ENCODE assay signal across 24 mouse cellular contexts in genomic region chr16:96774245-96774644, GRCm38 (mm10).
A peak's percentile ranks its signal among the peaks of the same experiment; 100 is the strongest.
DNase-seq lines count a peak whose midpoint lies in the region; ATAC-seq and TF ChIP-seq lines count a peak whose summit lies in the region.
"Had no signal": no experiment of that assay in that cellular context is flagged by ENCODE, and none has a peak within 500 bp of the region (broad histone marks: within the 10 kb centered on the region; RNA-seq: fewer than 3 reads in every experiment).

No protein-coding gene starts in this region.

- TF ChIP-seq CTCF in CH12.LX (conservative IDR thresholded peaks at IDR 0.05 in 1 of 2, IDR thresholded peaks at IDR 0.05 in 1 of 2; ENCODE audit: low read depth in 2 of 2, low read length in 2 of 2) (no peak), MEL (IDR thresholded peaks at IDR 0.05 in 2 of 3, conservative IDR thresholded peaks at IDR 0.05 in 1 of 3; ENCODE audit: control insufficient read depth in 1 of 3, insufficient read depth in 1 of 3, low read depth in 2 of 3, low read length in 3 of 3, poor library complexity in 1 of 3, severe bottlenecking in 1 of 3) (no peak)

- no peaks in the 10 kb centered on the region for H3K27me3 ChIP-seq in CH12.LX (replicated peaks)
- no peaks in the 10 kb centered on the region for H3K27me3 ChIP-seq in MEL (ENCODE audit: control insufficient read depth in 1 of 2, insufficient read depth in 2 of 2, low read length in 2 of 2)
- no peaks in the 10 kb centered on the region for H3K27me3 ChIP-seq in hindbrain, embryonic 12.5 days

- no peaks in the 10 kb centered on the region for H3K9me3 ChIP-seq in CH12.LX (replicated peaks; ENCODE audit: low read length)
- H3K9me3 ChIP-seq in ES-E14 (ENCODE audit: control insufficient read depth, insufficient read depth, low read depth, low read length): no peaks in the 10 kb centered on the region
- no peaks in the 10 kb centered on the region for H3K9me3 ChIP-seq in MEL (replicated peaks; ENCODE audit: insufficient read depth, low read length)
- H3K9me3 ChIP-seq in hindbrain, embryonic 12.5 days (replicated peaks): no peaks in the 10 kb centered on the region

- TF ChIP-seq RAD21 in CH12.LX (IDR thresholded peaks at IDR 0.05; ENCODE audit: low read depth, low read length) (no peak), MEL (IDR thresholded peaks at IDR 0.05; ENCODE audit: low read depth, low read length) (no peak)

- H3K4me3 ChIP-seq in CH12.LX (replicated peaks in 1 of 3; ENCODE audit: low read depth in 2 of 3, low read length in 2 of 3, poor library complexity in 1 of 3) (no peak overlapping the region), ES-E14 (ENCODE audit: insufficient read depth in 1 of 2, low read depth in 1 of 2, low read length in 2 of 2, poor library complexity in 1 of 2, severe bottlenecking in 1 of 2) (no peak overlapping the region), MEL (ENCODE audit: control insufficient read depth in 1 of 2, insufficient read depth in 1 of 2, low read depth in 2 of 2, low read length in 2 of 2) (no peak overlapping the region)
- no peak overlapping the region for H3K4me3 ChIP-seq in hindbrain, embryonic 12.5 days

- ATAC-seq in hindbrain, embryonic 12.5 days (ENCODE audit: low FRiP score): no peak
- ATAC-seq: activated CD4-positive, CD25-positive, alpha-beta regulatory T cell, adult 4 months; CD4-positive, CD25-positive, alpha-beta regulatory T cell, adult 4 months; Patski had no signal

- intact Hi-C loops in gastrocnemius, postnatal 36 days (cut with DNase I): no loop called here

- H3K9ac ChIP-seq in CH12.LX (ENCODE audit: insufficient read depth, low read depth) (no peak overlapping the region), ES-E14 (ENCODE audit: insufficient read depth, low read depth, low read length, poor library complexity, severe bottlenecking) (no peak overlapping the region), MEL (ENCODE audit: control insufficient read depth, low read depth, low read length, poor library complexity, severe bottlenecking) (no peak overlapping the region)
- H3K9ac ChIP-seq in hindbrain, embryonic 12.5 days: no peak overlapping the region

- TF ChIP-seq POLR2A in CH12.LX (IDR thresholded peaks at IDR 0.05; ENCODE audit: low read depth, low read length): no peak
- no peak for TF ChIP-seq POLR2A in MEL (IDR thresholded peaks at IDR 0.05; ENCODE audit: control insufficient read depth in 1 of 2, insufficient read depth in 1 of 2, low read depth in 1 of 2, low read length in 2 of 2, poor library complexity in 1 of 2)

- H3K36me3 ChIP-seq in CH12.LX (replicated peaks in 1 of 2; ENCODE audit: control insufficient read depth in 1 of 2, insufficient read depth in 1 of 2, low read length in 1 of 2) (no peaks in the 10 kb centered on the region), ES-E14 (ENCODE audit: control insufficient read depth, insufficient read depth, low read length, poor library complexity, severe bottlenecking) (no peaks in the 10 kb centered on the region), MEL (ENCODE audit: control insufficient read depth in 1 of 2, insufficient read depth in 2 of 2, low read length in 2 of 2) (no peaks in the 10 kb centered on the region)
- H3K36me3 ChIP-seq in hindbrain, embryonic 12.5 days: no peaks in the 10 kb centered on the region
- H3K36me3 ChIP-seq: G1E had no signal

- no peak overlapping the region for H3K4me2 ChIP-seq in CH12.LX (ENCODE audit: insufficient read depth, low read depth, poor library complexity, severe bottlenecking)
- no peak overlapping the region for H3K4me2 ChIP-seq in hindbrain, embryonic 12.5 days (replicated peaks)

- H3K79me2 ChIP-seq in CH12.LX (replicated peaks; ENCODE audit: control insufficient read depth, extremely low read depth, insufficient read depth, poor library complexity, severe bottlenecking): no peaks in the 10 kb centered on the region
- no peaks in the 10 kb centered on the region for H3K79me2 ChIP-seq in MEL (ENCODE audit: control insufficient read depth, insufficient read depth, low read length, poor library complexity)

- in situ Hi-C loops in CH12.LX (cut with MboI; ENCODE audit: low pct_ligation_motif_present, low pct_unique_long_range_greater_than_20kb, low sequenced_read_pairs): no loop called here
- in situ Hi-C loops in ES-E14 (cut with MboI; ENCODE audit: low sequenced_read_pairs in 2 of 2, unreplicated experiment in 2 of 2): no loop called here

- H3K27ac ChIP-seq in CH12.LX (ENCODE audit: insufficient read depth, low read depth) (no peak overlapping the region), ES-E14 (ENCODE audit: insufficient read depth, low read depth, low read length, poor library complexity, severe bottlenecking) (no peak overlapping the region), MEL (ENCODE audit: control insufficient read depth, low read depth, low read length) (no peak overlapping the region)
- no peak overlapping the region for H3K27ac ChIP-seq in hindbrain, embryonic 12.5 days

- 86% methylated on average over 1 of the region's 1 CpGs for WGBS in hindbrain, embryonic 12.5 days

- dilution Hi-C loops in CH12.LX (cut with MboI; ENCODE audit: extremely low pct_ligation_motif_present, extremely low pct_unique_long_range_greater_than_20kb, low sequenced_read_pairs): no loop called here

- H3K4me1 ChIP-seq in CH12.LX (ENCODE audit: control insufficient read depth in 1 of 2, insufficient read depth in 2 of 2) (no peaks in the 10 kb centered on the region), ES-E14 (ENCODE audit: control insufficient read depth in 2 of 2, insufficient read depth in 2 of 2, low read length in 2 of 2, poor library complexity in 1 of 2) (no peaks in the 10 kb centered on the region), MEL (ENCODE audit: control insufficient read depth in 1 of 2, insufficient read depth in 2 of 2, low read length in 2 of 2) (no peaks in the 10 kb centered on the region)
- H3K4me1 ChIP-seq in hindbrain, embryonic 12.5 days: 0 out of 2 replicates have a peak, but pooled peaks cover 3% of the 10 kb centered on the region

- DNase-seq in CH12.LX (ENCODE audit: extremely low read depth) (no peak), ES-E14 (ENCODE audit: low read depth, low spot score) (no peak), MEL (ENCODE audit: low read depth, low spot score) (no peak)
- no peak for DNase-seq in gastrocnemius, postnatal 36 days
- no peak for DNase-seq in adrenal gland, postnatal 4 days (ENCODE audit: low spot score in 2 of 2)
- DNase-seq: adrenal gland, adult 2 months; adrenal gland, adult 8-10 months; adrenal gland, postnatal 10 days; adrenal gland, postnatal 14 days; adrenal gland, postnatal 25 days; adrenal gland, postnatal 36 days; B cell, adult 2 months; cerebellum, adult 11 months; cerebellum, adult 11-12 months; cerebellum, adult 18-20 months; cerebellum, adult 2 months; cerebellum, adult 8-10 months; cerebellum, adult 9-10 months; cerebellum, adult 9-11 months had no signal

- TF ChIP-seq EP300 in CH12.LX (IDR thresholded peaks at IDR 0.05; ENCODE audit: low read length) (no peak), MEL (IDR thresholded peaks at IDR 0.05; ENCODE audit: low read depth in 1 of 2, low read length in 2 of 2) (no peak)

TF ChIP-seq in CH12.LX, 34 proteins besides CTCF, POLR2A, EP300 and RAD21:
- TF ChIP-seq RCOR1 (conservative IDR thresholded peaks at IDR 0.05; ENCODE audit: low read depth, low read length): no peak
- TF ChIP-seq NRF1 (IDR thresholded peaks at IDR 0.05; ENCODE audit: low read depth, low read length): no peak
- TF ChIP-seq MAFK (IDR thresholded peaks at IDR 0.05; ENCODE audit: insufficient replicate concordance, low read length): peak; percentile 88

TF ChIP-seq in ES-E14, 5 proteins besides CTCF, POLR2A, EP300 and RAD21:
- TF ChIP-seq HCFC1 (IDR thresholded peaks at IDR 0.05; ENCODE audit: borderline replicate concordance, insufficient read depth, low read length) (no peak), MAFK (IDR thresholded peaks at IDR 0.05; ENCODE audit: insufficient read depth, low read depth, low read length) (peak; percentile 78)

TF ChIP-seq in MEL, 35 proteins besides CTCF, POLR2A, EP300 and RAD21:
- peak; percentile 9; the same call in 1 of the 2 replicates for TF ChIP-seq MAFK (IDR thresholded peaks at IDR 0.05; ENCODE audit: borderline replicate concordance, low read depth, low read length)
- TF ChIP-seq TBP (IDR thresholded peaks at IDR 0.05; ENCODE audit: low read depth, low read length): no peak
TF ChIP-seq in MEL: peak in this region for 1.

Comparison
In these comparisons a context has a peak if more than half of its experiments do, and no peak if none do; other contexts are left out.
1. Of the 35 proteins assayed by ChIP-seq in both MEL and CH12.LX: peak only in MEL: none; only in CH12.LX: none; in both: MAFK; in neither: 34.